Mouse (Mus musculus): Measurements from ENCODE around the gene Mroh2a. TPM values are rescaled to one million over a fixed set of nuclear protein-coding genes. Genes with fewer than 3 reads are reported as not detected.

Mroh2a gene
- polyA plus RNA-seq, 1 experiment: 0.42 TPM

GRCm38 (mm10) chr1:88234646-88235045 lies 7.9 kb downstream of the Mroh2a start:
- no peak for TF ChIP-seq CTCF (IDR thresholded peaks at IDR 0.05; ENCODE audit: extremely low read depth, insufficient read depth, insufficient read length, insufficient replicate concordance)
- no peak for TF ChIP-seq POLR2A (IDR thresholded peaks at IDR 0.05; ENCODE audit: low read depth, low read length)
- no peak for DNase-seq (ENCODE audit: low read depth in 1 of 2, low spot score in 2 of 2)
- H3K27me3 ChIP-seq (ENCODE audit: control insufficient read depth, insufficient read depth, low read length): no peaks in the 10 kb centered on the region
- no peaks in the 10 kb centered on the region for H3K4me1 ChIP-seq (ENCODE audit: control insufficient read depth, insufficient read depth, insufficient read length)
- 43% methylated on average over 5 of the region's 5 CpGs for whole genome bisulfite sequencing
- H3K4me3 ChIP-seq (ENCODE audit: extremely low read depth, insufficient read depth, insufficient read length): no peak overlapping the region
- no peaks in the 10 kb centered on the region for H3K36me3 ChIP-seq (ENCODE audit: control insufficient read depth, insufficient read depth, low read length)
- no peak overlapping the region for H3K27ac ChIP-seq (ENCODE audit: insufficient read depth, low read length)

GRCm38 (mm10) chr1:88235046-88235893 lies 8.5 kb downstream of the Mroh2a start:
- no peak for DNase-seq (ENCODE audit: low read depth in 1 of 2, low spot score in 2 of 2)
- H3K4me1 ChIP-seq (ENCODE audit: control insufficient read depth, insufficient read depth, insufficient read length): no peaks in the 10 kb centered on the region
- no peak for TF ChIP-seq CTCF (IDR thresholded peaks at IDR 0.05; ENCODE audit: extremely low read depth, insufficient read depth, insufficient read length, insufficient replicate concordance)
- no peak for TF ChIP-seq POLR2A (IDR thresholded peaks at IDR 0.05; ENCODE audit: low read depth, low read length)
- H3K27ac ChIP-seq (ENCODE audit: insufficient read depth, low read length): no peak overlapping the region
- H3K4me3 ChIP-seq (ENCODE audit: extremely low read depth, insufficient read depth, insufficient read length): no peak overlapping the region
- no peaks in the 10 kb centered on the region for H3K27me3 ChIP-seq (ENCODE audit: control insufficient read depth, insufficient read depth, low read length)
- no peaks in the 10 kb centered on the region for H3K36me3 ChIP-seq (ENCODE audit: control insufficient read depth, insufficient read depth, low read length)
- WGBS: 66% methylated on average over 11 of the region's 11 CpGs

GRCm38 (mm10) chr1:88235894-88236415 lies 9.2 kb downstream of the Mroh2a start:
- H3K27ac ChIP-seq (ENCODE audit: insufficient read depth, low read length): no peak overlapping the region
- H3K4me3 ChIP-seq (ENCODE audit: extremely low read depth, insufficient read depth, insufficient read length): no peak overlapping the region
- H3K36me3 ChIP-seq (ENCODE audit: control insufficient read depth, insufficient read depth, low read length): no peaks in the 10 kb centered on the region
- no peaks in the 10 kb centered on the region for H3K4me1 ChIP-seq (ENCODE audit: control insufficient read depth, insufficient read depth, insufficient read length)
- no peak for DNase-seq (ENCODE audit: low read depth in 1 of 2, low spot score in 2 of 2)
- no peak for TF ChIP-seq CTCF (IDR thresholded peaks at IDR 0.05; ENCODE audit: extremely low read depth, insufficient read depth, insufficient read length, insufficient replicate concordance)
- no peak for TF ChIP-seq POLR2A (IDR thresholded peaks at IDR 0.05; ENCODE audit: low read depth, low read length)
- H3K27me3 ChIP-seq (ENCODE audit: control insufficient read depth, insufficient read depth, low read length): no peaks in the 10 kb centered on the region
- WGBS: 62% methylated on average over 4 of the region's 4 CpGs

GRCm38 (mm10) chr1:88237311-88237710 lies 10.5 kb downstream of the Mroh2a start:
- 76% methylated on average over 5 of the region's 5 CpGs for WGBS
- H3K27ac ChIP-seq (ENCODE audit: insufficient read depth, low read length): no peak overlapping the region
- H3K27me3 ChIP-seq (ENCODE audit: control insufficient read depth, insufficient read depth, low read length): no peaks in the 10 kb centered on the region
- no peaks in the 10 kb centered on the region for H3K4me1 ChIP-seq (ENCODE audit: control insufficient read depth, insufficient read depth, insufficient read length)
- TF ChIP-seq CTCF (IDR thresholded peaks at IDR 0.05; ENCODE audit: extremely low read depth, insufficient read depth, insufficient read length, insufficient replicate concordance) (no peak), POLR2A (IDR thresholded peaks at IDR 0.05; ENCODE audit: low read depth, low read length) (no peak)
- no peak for DNase-seq (ENCODE audit: low read depth in 1 of 2, low spot score in 2 of 2)
- no peak overlapping the region for H3K4me3 ChIP-seq (ENCODE audit: extremely low read depth, insufficient read depth, insufficient read length)
- no peaks in the 10 kb centered on the region for H3K36me3 ChIP-seq (ENCODE audit: control insufficient read depth, insufficient read depth, low read length)

- Histone ChIP-seq H3K27ac (ENCODE audit: insufficient read depth, low read length) (no peak overlapping the region), H3K27me3 (ENCODE audit: control insufficient read depth, insufficient read depth, low read length) (no peaks in the 10 kb centered on the region), H3K4me1 (ENCODE audit: control insufficient read depth, insufficient read depth, insufficient read length) (no peaks in the 10 kb centered on the region), H3K4me3 (ENCODE audit: extremely low read depth, insufficient read depth, insufficient read length) (no peak overlapping the region), H3K36me3 (ENCODE audit: control insufficient read depth, insufficient read depth, low read length) (no peaks in the 10 kb centered on the region)
- no peak for TF ChIP-seq CTCF (IDR thresholded peaks at IDR 0.05; ENCODE audit: extremely low read depth, insufficient read depth, insufficient read length, insufficient replicate concordance)
- TF ChIP-seq POLR2A (IDR thresholded peaks at IDR 0.05; ENCODE audit: low read depth, low read length): no peak
- DNase-seq (ENCODE audit: low read depth in 1 of 2, low spot score in 2 of 2): no peak
- 76% methylated on average over 6 of the region's 6 CpGs for WGBS
Measured at GRCm38 (mm10) chr1:88238771-88239170, 12.0 kb downstream of the Mroh2a start.

GRCm38 (mm10) chr1:88240072-88240471 lies 13.3 kb downstream of the Mroh2a start:
- no peak overlapping the region for H3K4me3 ChIP-seq (ENCODE audit: extremely low read depth, insufficient read depth, insufficient read length)
- H3K36me3 ChIP-seq (ENCODE audit: control insufficient read depth, insufficient read depth, low read length): no peaks in the 10 kb centered on the region
- H3K4me1 ChIP-seq (ENCODE audit: control insufficient read depth, insufficient read depth, insufficient read length): no peaks in the 10 kb centered on the region
- TF ChIP-seq POLR2A (IDR thresholded peaks at IDR 0.05; ENCODE audit: low read depth, low read length) (no peak), CTCF (IDR thresholded peaks at IDR 0.05; ENCODE audit: extremely low read depth, insufficient read depth, insufficient read length, insufficient replicate concordance) (no peak)
- WGBS: 76% methylated on average over 5 of the region's 5 CpGs
- DNase-seq (ENCODE audit: low read depth in 1 of 2, low spot score in 2 of 2): no peak
- no peaks in the 10 kb centered on the region for H3K27me3 ChIP-seq (ENCODE audit: control insufficient read depth, insufficient read depth, low read length)
- no peak overlapping the region for H3K27ac ChIP-seq (ENCODE audit: insufficient read depth, low read length)

- no peaks in the 10 kb centered on the region for H3K36me3 ChIP-seq (ENCODE audit: control insufficient read depth, insufficient read depth, low read length)
- TF ChIP-seq POLR2A (IDR thresholded peaks at IDR 0.05; ENCODE audit: low read depth, low read length) (no peak), CTCF (IDR thresholded peaks at IDR 0.05; ENCODE audit: extremely low read depth, insufficient read depth, insufficient read length, insufficient replicate concordance) (no peak)
- 78% methylated on average over 4 of the region's 4 CpGs for WGBS
Measured at GRCm38 (mm10) chr1:88240579-88240978, 13.8 kb downstream of the Mroh2a start.

More at GRCm38 (mm10) chr1:88240579-88240978, 13.8 kb downstream of the Mroh2a start:
- no peaks in the 10 kb centered on the region for H3K4me1 ChIP-seq (ENCODE audit: control insufficient read depth, insufficient read depth, insufficient read length)
- H3K27me3 ChIP-seq (ENCODE audit: control insufficient read depth, insufficient read depth, low read length): no peaks in the 10 kb centered on the region
- H3K4me3 ChIP-seq (ENCODE audit: extremely low read depth, insufficient read depth, insufficient read length): no peak overlapping the region
- DNase-seq (ENCODE audit: low read depth in 1 of 2, low spot score in 2 of 2): no peak
- no peak overlapping the region for H3K27ac ChIP-seq (ENCODE audit: insufficient read depth, low read length)
